Mouse (Mus musculus) lung, adult 18-20 months (tissue): ENCODE measurements around the gene Xbp1.
"Not testable (repeated sequence)": the region's sequence is repeated elsewhere in the genome, so short reads cannot be mapped to it uniquely, and the experiment has no call there.

ENCODE experiments used
- DNase-seq, 2 experiments: peaks; one replicate each; pipeline ENCODE4 v3.0.0; 2022; ENCODE audit warnings: mixed read lengths in 2 of 2

The Xbp1 gene

GRCm38 (mm10) chr11:5530172-5530571 lies 9.7 kb downstream of the Xbp1 start:
- no peak for DNase-seq

GRCm38 (mm10) chr11:5530717-5531116 lies 10.3 kb downstream of the Xbp1 start:
- no peak for DNase-seq

GRCm38 (mm10) chr11:5533108-5533507 lies 12.6 kb downstream of the Xbp1 start:
- no peak for DNase-seq

- DNase-seq = not testable (repeated sequence)
Observed at GRCm38 (mm10) chr11:5537454-5537853, 17.0 kb downstream of the Xbp1 start.

- no peak for DNase-seq
Observed at GRCm38 (mm10) chr11:5540331-5540730, 19.9 kb downstream of the Xbp1 start.

- DNase-seq = no peak
Observed at GRCm38 (mm10) chr11:5541230-5541798, 20.9 kb downstream of the Xbp1 start.

- peak; percentile 97 for DNase-seq
Observed at GRCm38 (mm10) chr11:5541799-5542481, 21.5 kb downstream of the Xbp1 start, which contains the start of gene Ccdc117. Gene Ccdc117, minus strand, starts transcription at chr11:5542187.

- DNase-seq = no peak
Observed at GRCm38 (mm10) chr11:5542482-5543185, 22.2 kb downstream of the Xbp1 start.

GRCm38 (mm10) chr11:5543281-5543680 lies 22.8 kb downstream of the Xbp1 start:
- DNase-seq = no peak

GRCm38 (mm10) chr11:5544709-5545108 lies 24.2 kb downstream of the Xbp1 start:
- not testable (repeated sequence) for DNase-seq

GRCm38 (mm10) chr11:5545457-5545856 lies 25.0 kb downstream of the Xbp1 start:
- no peak for DNase-seq

GRCm38 (mm10) chr11:5546693-5547092 lies 26.2 kb downstream of the Xbp1 start:
- no peak for DNase-seq

GRCm38 (mm10) chr11:5551430-5551829 lies 31.0 kb downstream of the Xbp1 start:
- DNase-seq = no peak

- no peak for DNase-seq
Observed at GRCm38 (mm10) chr11:5551931-5552330, 31.5 kb downstream of the Xbp1 start.

- DNase-seq = no peak
Observed at GRCm38 (mm10) chr11:5560273-5560672, 39.8 kb downstream of the Xbp1 start.

GRCm38 (mm10) chr11:5562625-5563268 lies 42.3 kb downstream of the Xbp1 start:
- no peak for DNase-seq

- DNase-seq = no peak
Observed at GRCm38 (mm10) chr11:5563898-5564297, 43.4 kb downstream of the Xbp1 start.

- DNase-seq = no peak
Observed at GRCm38 (mm10) chr11:5565596-5565995, 45.1 kb downstream of the Xbp1 start.

- DNase-seq = no peak
Observed at GRCm38 (mm10) chr11:5566506-5566905, 46.0 kb downstream of the Xbp1 start.

GRCm38 (mm10) chr11:5567654-5568053 lies 47.2 kb downstream of the Xbp1 start:
- no peak for DNase-seq

- DNase-seq = no peak
Observed at GRCm38 (mm10) chr11:5568082-5568481, 47.6 kb downstream of the Xbp1 start.

GRCm38 (mm10) chr11:5569474-5569873 lies 49.0 kb downstream of the Xbp1 start, which contains the start of gene Ankrd36:
Gene Ankrd36, plus strand, starts transcription at chr11:5569684.
- no peak for DNase-seq

- no peak for DNase-seq
Observed at GRCm38 (mm10) chr11:5571856-5572255, 51.4 kb downstream of the Xbp1 start.
